Mouse (Mus musculus): ENCODE data around the gene Sypl. TPM values are rescaled to one million over a fixed set of nuclear protein-coding genes. Genes with fewer than 3 reads are reported as not detected.

The Sypl gene
- total and polyA plus RNA-seq, 3 experiments, result 5.5 to 63.6 (median 56.3) TPM

DNA sequence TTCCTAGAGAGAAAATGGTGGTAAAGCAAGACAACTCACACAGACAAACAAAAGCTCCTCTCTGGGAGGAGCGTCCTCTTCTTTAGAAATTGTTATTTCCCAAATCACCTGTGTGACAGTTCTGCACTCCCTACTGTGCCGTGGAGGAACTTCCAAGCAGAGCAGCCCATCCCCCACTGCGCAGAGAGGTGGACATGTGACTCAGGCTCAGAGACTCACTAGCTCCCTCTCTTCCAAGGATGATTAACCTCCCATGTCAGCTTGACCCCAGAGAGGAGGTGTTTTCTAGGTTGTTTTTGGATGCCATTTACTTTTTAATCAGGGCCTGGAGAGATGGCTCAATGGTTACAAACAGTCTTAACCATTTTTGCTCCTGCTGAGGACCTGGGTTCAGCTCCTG is 29.4 kb upstream of the Sypl start:
- H3K4me3 ChIP-seq (ENCODE audit: low read depth, low read length), result no peak overlapping the region

DNA sequence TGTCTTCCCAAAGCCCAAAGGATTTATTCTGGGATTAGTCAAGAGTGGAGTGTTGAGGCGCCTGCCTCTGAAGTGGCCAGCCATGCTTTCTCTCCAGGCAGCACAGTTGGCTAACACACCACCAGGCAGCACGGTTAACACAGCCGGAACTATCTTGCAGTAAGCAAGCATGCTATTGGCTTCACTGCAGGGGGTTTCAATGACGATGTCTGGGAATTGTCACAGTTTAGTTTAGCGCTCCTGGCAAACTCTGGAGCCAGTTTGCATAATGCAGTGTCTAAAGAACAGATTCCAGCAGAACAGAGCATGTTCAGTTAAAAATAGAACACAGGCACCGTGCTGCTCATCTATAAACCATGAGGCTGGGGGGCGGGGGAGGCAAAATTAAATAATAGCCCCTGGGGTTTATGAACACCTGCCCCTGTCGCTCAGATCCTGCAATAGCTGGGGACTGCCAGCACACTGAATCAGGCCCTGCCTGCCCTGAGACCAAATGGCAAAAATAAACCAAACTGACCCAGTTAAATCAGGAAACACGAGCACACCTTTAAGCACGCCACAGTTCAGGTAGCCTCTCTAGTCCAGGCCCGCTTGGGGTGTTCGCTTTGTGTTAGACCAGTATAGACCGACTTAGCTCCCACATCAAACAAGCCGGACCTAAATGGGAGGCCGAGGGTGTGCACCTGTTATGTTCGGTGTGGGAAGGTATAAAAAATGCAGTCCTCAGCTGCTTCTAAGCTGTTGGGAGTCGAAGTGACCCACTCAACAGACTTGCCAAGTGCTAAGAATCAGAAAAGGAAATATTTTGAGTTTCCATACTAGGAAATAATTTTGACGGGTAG is 27.1 kb upstream of the Sypl start:
- Histone ChIP-seq H3K36me3 (replicated peaks) (no peaks in the 10 kb centered on the region), H3K9me3 (replicated peaks) (no peaks in the 10 kb centered on the region), H3K4me1 (ENCODE audit: insufficient read depth, low read depth, low read length) (peaks cover 2% of the 10 kb centered on the region; the same call in 1 of the 2 replicates), H3K27me3 (ENCODE audit: insufficient read depth, low read length) (peaks cover 22% of the 10 kb centered on the region), H3K4me3 (ENCODE audit: low read depth, low read length) (no peak overlapping the region)
- no peak for ATAC-seq (ENCODE audit: extremely low read depth, insufficient number of reproducible peaks, low FRiP score, poor library complexity, severe bottlenecking)
- TF ChIP-seq GATA2 (IDR thresholded peaks at IDR 0.05; ENCODE audit: borderline replicate concordance, low read depth, low read length) (no peak), POLR2AphosphoS5 (IDR thresholded peaks at IDR 0.05; ENCODE audit: insufficient replicate concordance, low read depth, low read length) (no peak), TAL1 (conservative IDR thresholded peaks at IDR 0.05; ENCODE audit: low read depth, low read length) (no peak), CTCF (IDR thresholded peaks at IDR 0.05; ENCODE audit: low read depth, low read length) (no peak), GATA1 (IDR thresholded peaks at IDR 0.05; ENCODE audit: borderline replicate concordance, low read length) (no peak)
- DNase-seq (ENCODE audit: low spot score), result no peak

More for the DNA sequence above, 29.4 kb upstream of the Sypl start:
- peaks cover 3% of the 10 kb centered on the region; the same call in 1 of the 2 replicates for H3K4me1 ChIP-seq (ENCODE audit: insufficient read depth, low read depth, low read length)
- no peaks in the 10 kb centered on the region for H3K36me3 ChIP-seq (replicated peaks)
- DNase-seq (ENCODE audit: low spot score) (no peak), ATAC-seq (ENCODE audit: extremely low read depth, insufficient number of reproducible peaks, low FRiP score, poor library complexity, severe bottlenecking) (no peak)
- H3K27me3 ChIP-seq (ENCODE audit: insufficient read depth, low read length), result peaks cover 21% of the 10 kb centered on the region
- H3K9me3 ChIP-seq (replicated peaks), result no peaks in the 10 kb centered on the region
- TF ChIP-seq GATA1 (IDR thresholded peaks at IDR 0.05; ENCODE audit: borderline replicate concordance, low read length) (no peak), CTCF (IDR thresholded peaks at IDR 0.05; ENCODE audit: low read depth, low read length) (no peak), POLR2AphosphoS5 (IDR thresholded peaks at IDR 0.05; ENCODE audit: insufficient replicate concordance, low read depth, low read length) (no peak), GATA2 (IDR thresholded peaks at IDR 0.05; ENCODE audit: borderline replicate concordance, low read depth, low read length) (no peak), TAL1 (conservative IDR thresholded peaks at IDR 0.05; ENCODE audit: low read depth, low read length) (no peak)

DNA sequence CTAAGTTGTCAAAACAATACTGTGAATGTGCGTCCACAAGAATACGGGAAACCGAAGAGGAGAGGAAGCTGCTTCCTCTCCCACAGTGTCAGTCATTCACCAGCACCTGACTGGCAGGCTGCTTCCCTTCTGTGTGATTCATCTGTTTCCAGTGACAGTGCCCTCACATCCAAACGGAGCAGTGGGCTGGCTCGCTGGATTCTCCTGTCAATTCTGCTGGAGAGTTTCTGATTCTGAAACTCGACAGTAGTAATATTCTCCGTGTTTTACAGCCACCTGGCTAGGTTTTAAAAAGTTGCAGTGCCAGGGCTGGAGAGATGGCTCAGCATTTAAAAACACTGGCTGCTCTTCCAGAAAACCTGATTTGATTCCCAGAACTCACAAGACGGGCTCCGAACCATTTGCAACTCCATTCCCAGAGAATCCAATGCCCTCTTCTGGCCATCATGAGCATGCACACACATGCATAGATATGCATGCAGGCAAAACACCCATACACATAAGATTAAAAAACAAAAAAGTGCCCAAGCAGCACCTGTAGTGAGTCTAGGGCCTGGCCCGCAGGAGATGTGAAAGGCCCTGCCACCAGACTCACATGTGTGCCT is 26.4 kb upstream of the Sypl start:
- no peak overlapping the region for H3K4me3 ChIP-seq (ENCODE audit: low read depth, low read length)
- no peaks in the 10 kb centered on the region for H3K4me1 ChIP-seq (ENCODE audit: insufficient read depth, low read depth, low read length)
- TF ChIP-seq TAL1 (conservative IDR thresholded peaks at IDR 0.05; ENCODE audit: low read depth, low read length) (no peak), CTCF (IDR thresholded peaks at IDR 0.05; ENCODE audit: low read depth, low read length) (no peak), GATA1 (IDR thresholded peaks at IDR 0.05; ENCODE audit: borderline replicate concordance, low read length) (no peak), POLR2AphosphoS5 (IDR thresholded peaks at IDR 0.05; ENCODE audit: insufficient replicate concordance, low read depth, low read length) (no peak), GATA2 (IDR thresholded peaks at IDR 0.05; ENCODE audit: borderline replicate concordance, low read depth, low read length) (no peak)
- ATAC-seq (ENCODE audit: extremely low read depth, insufficient number of reproducible peaks, low FRiP score, poor library complexity, severe bottlenecking) (no peak), DNase-seq (ENCODE audit: low spot score) (no peak)
- no peaks in the 10 kb centered on the region for H3K9me3 ChIP-seq (replicated peaks)
- H3K27me3 ChIP-seq (ENCODE audit: insufficient read depth, low read length), result peaks cover 17% of the 10 kb centered on the region
- no peaks in the 10 kb centered on the region for H3K36me3 ChIP-seq (replicated peaks)

DNA sequence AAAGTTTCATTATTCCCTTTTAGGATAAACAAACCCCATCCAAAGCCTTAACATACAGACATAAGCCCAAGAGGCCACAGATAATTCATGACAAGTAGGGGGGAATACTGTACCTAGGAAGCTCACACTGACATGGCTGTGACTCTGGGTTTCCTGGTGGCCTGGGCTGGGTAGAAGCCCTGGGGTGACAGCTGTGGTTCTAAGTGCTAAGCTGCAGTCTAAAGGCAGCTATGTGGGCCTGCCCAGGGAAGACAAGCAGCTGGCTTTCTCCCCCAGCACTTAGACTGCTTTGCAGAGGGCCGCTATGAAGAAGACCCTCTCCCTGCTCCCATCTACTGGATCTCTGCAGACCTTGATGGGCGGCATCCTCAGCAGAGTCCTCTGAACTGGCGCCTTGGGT is 25.5 kb upstream of the Sypl start:
- DNase-seq (ENCODE audit: low spot score) (no peak), ATAC-seq (ENCODE audit: extremely low read depth, insufficient number of reproducible peaks, low FRiP score, poor library complexity, severe bottlenecking) (no peak)
- TF ChIP-seq TAL1 (conservative IDR thresholded peaks at IDR 0.05; ENCODE audit: low read depth, low read length), result no peak
- TF ChIP-seq GATA1 (IDR thresholded peaks at IDR 0.05; ENCODE audit: borderline replicate concordance, low read length), result no peak
- TF ChIP-seq GATA2 (IDR thresholded peaks at IDR 0.05; ENCODE audit: borderline replicate concordance, low read depth, low read length), result no peak
- TF ChIP-seq CTCF (IDR thresholded peaks at IDR 0.05; ENCODE audit: low read depth, low read length), result no peak
- no peak for TF ChIP-seq POLR2AphosphoS5 (IDR thresholded peaks at IDR 0.05; ENCODE audit: insufficient replicate concordance, low read depth, low read length)
- H3K36me3 ChIP-seq (replicated peaks), result no peaks in the 10 kb centered on the region
- no peaks in the 10 kb centered on the region for H3K4me1 ChIP-seq (ENCODE audit: insufficient read depth, low read depth, low read length)
- peaks cover 20% of the 10 kb centered on the region for H3K27me3 ChIP-seq (ENCODE audit: insufficient read depth, low read length)
- no peaks in the 10 kb centered on the region for H3K9me3 ChIP-seq (replicated peaks)
- no peak overlapping the region for H3K4me3 ChIP-seq (ENCODE audit: low read depth, low read length)

DNA sequence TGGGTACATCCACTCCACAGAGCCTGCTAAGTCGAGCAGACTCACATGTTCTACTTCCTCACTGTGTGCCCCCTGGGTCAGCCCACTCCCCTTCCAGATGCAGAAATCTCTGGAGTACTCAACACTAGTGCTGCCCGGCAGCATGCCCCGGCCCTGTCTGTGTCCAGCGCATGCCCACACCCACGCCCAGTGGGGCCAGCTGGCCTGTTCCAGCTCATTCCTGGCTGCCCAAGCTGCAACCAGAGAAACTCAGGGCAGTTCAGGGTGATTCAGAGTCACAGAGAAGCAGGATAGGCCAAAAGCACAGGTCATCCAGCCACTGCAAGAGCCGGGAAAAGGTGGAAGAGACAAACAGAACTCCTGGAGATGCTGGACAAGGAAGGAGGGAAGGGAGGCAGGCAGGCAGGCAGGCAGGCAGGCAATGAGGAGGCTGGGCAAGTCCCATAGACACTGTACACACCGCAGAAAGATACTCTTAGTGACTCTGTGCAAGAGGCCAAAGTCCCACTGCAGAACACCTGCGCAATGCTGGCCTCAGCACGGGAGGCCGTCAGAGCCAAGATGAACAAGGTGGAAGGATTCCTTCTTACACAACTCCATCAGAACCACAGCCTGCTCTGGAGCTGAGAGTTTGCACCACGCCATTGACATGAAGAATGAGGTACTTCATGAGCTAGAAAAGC is 23.7 kb upstream of the Sypl start:
- no peak overlapping the region for H3K4me3 ChIP-seq (ENCODE audit: low read depth, low read length)
- TF ChIP-seq TAL1 (conservative IDR thresholded peaks at IDR 0.05; ENCODE audit: low read depth, low read length) (no peak), CTCF (IDR thresholded peaks at IDR 0.05; ENCODE audit: low read depth, low read length) (no peak), GATA2 (IDR thresholded peaks at IDR 0.05; ENCODE audit: borderline replicate concordance, low read depth, low read length) (no peak), GATA1 (IDR thresholded peaks at IDR 0.05; ENCODE audit: borderline replicate concordance, low read length) (no peak), POLR2AphosphoS5 (IDR thresholded peaks at IDR 0.05; ENCODE audit: insufficient replicate concordance, low read depth, low read length) (no peak)
- H3K9me3 ChIP-seq (replicated peaks), result no peaks in the 10 kb centered on the region
- peaks cover 20% of the 10 kb centered on the region for H3K27me3 ChIP-seq (ENCODE audit: insufficient read depth, low read length)
- no peaks in the 10 kb centered on the region for H3K36me3 ChIP-seq (replicated peaks)
- H3K4me1 ChIP-seq (ENCODE audit: insufficient read depth, low read depth, low read length), result no peaks in the 10 kb centered on the region
- DNase-seq (ENCODE audit: low spot score) (no peak), ATAC-seq (ENCODE audit: extremely low read depth, insufficient number of reproducible peaks, low FRiP score, poor library complexity, severe bottlenecking) (no peak)

DNA sequence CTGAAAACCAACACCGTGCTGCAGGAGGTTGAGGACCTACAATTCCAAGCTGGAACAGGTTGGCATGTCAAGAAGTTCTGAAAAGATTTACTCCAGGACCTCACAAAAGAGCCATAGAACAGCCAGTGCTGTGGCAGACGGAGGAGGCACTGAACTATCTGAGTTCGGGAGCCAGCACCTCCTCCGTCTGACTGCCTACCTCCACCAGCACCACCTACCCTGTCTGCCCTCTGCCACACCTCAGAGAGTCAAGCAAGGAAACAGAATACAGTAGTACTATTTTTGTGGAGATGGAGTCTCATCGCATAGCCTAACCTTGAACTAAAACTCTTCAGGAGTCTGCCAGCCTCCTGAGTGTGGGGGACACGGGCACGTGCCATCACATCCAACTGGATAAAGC is 23.1 kb upstream of the Sypl start:
- no peaks in the 10 kb centered on the region for H3K36me3 ChIP-seq (replicated peaks)
- H3K4me3 ChIP-seq (ENCODE audit: low read depth, low read length), result no peak overlapping the region
- no peak for ATAC-seq (ENCODE audit: extremely low read depth, insufficient number of reproducible peaks, low FRiP score, poor library complexity, severe bottlenecking)
- TF ChIP-seq POLR2AphosphoS5 (IDR thresholded peaks at IDR 0.05; ENCODE audit: insufficient replicate concordance, low read depth, low read length), result no peak
- H3K4me1 ChIP-seq (ENCODE audit: insufficient read depth, low read depth, low read length), result no peaks in the 10 kb centered on the region
- no peak for DNase-seq (ENCODE audit: low spot score)
- no peaks in the 10 kb centered on the region for H3K9me3 ChIP-seq (replicated peaks)
- peaks cover 23% of the 10 kb centered on the region for H3K27me3 ChIP-seq (ENCODE audit: insufficient read depth, low read length)

Data from G1E (cell line).